Mouse (Mus musculus): ENCODE measurements around the gene Tmem212.

DNA sequence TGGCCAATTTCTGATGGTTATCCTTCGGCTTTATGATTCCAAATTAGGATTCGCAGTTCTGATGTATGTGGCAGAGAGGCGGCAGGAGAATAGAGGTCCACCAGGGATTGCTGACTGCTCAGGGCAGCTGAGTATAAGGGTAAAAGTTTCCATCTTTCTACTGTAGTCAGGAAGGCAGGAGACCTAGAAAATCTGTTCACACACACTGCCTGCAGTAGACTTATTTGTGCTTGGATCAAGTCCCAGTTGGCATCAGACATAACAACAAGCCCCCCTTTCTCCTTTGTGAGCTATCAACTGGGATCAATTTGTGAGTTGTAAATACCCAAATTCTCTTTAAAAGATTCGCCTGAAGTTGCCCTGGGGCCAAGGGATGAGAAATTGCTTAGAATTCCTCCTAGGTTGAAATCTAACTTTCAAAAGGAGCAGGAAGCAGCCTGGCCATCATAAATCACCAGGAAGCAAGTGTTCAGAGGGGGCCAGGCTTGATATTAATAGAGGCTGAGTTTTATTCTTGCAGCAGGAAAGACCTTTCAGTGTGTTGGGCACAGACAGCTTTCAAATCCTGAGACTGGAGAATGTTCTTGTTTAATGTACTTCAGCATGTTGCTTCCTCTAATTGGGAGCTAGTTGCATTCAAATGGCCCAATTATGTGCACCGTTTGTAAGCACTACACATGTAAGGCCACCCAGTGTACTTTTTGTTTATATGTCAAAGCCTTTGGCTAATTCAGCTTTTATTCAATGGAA is 41.6 kb downstream of the Tmem212 start:
- TF ChIP-seq CTCF (IDR thresholded peaks at IDR 0.05; ENCODE audit: control insufficient read depth, insufficient read depth, insufficient replicate concordance, low read depth, low read length) = no peak
- TF ChIP-seq POLR2A (IDR thresholded peaks at IDR 0.05; ENCODE audit: control insufficient read depth, low read depth, low read length) = no peak
